Mouse (Mus musculus) embryonic fibroblast, embryonic 13.5 days (primary cell): ENCODE measurements around the gene Pip4k2c.

Source experiments
- CTCF ChIP-seq: IDR thresholded peaks from 2 replicates; pipeline ENCODE4 v1.5.1; 2011; ENCODE audit warnings: mild to moderate bottlenecking, control low read depth, low read length, moderate library complexity, borderline replicate concordance; ENCODE audit not compliant: insufficient read depth
- POLR2A ChIP-seq: IDR thresholded peaks from 2 replicates; pipeline ENCODE4 v1.6.1; 2011; ENCODE audit warnings: low read depth, mild to moderate bottlenecking, control low read depth, low read length, moderate library complexity

DNA sequence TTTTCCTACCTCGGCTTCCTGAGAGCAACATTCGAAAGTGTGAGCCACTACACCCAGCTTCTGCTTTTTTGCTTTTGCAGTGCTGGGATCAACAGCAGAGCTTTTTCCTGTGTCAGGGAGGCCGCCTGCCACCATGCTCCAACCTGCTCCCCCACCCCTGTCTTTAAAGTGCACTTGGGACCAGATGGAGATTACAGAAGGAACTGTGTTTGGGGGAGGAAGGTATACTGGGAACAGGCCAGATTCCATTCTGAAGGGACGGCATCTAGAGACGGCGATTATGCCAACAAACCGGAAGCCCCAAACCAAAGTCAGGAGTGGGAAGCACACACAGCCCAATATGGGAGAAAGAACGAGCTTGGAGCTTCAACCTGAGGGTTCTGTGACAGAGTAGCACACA lies 15.8 kb upstream of the Pip4k2c start:
- no peak for TF ChIP-seq POLR2A
- TF ChIP-seq CTCF, result no peak
